Mouse (Mus musculus): Measurements from ENCODE around the gene Cgrrf1.

The Cgrrf1 gene

GRCm38 (mm10) chr14:46821873-46822716, 9.8 kb upstream of the Cgrrf1 start, which contains the start of gene Gmfb:
Gene Gmfb (minus strand): TSS chr14:46822242.
- CTCF ChIA-PET: no interaction called here

- CTCF ChIA-PET: interaction anchor here (1.3 kb wide), 1 partner anchor 40 kb away, joined by 3 read pairs; no protein-coding TSS in a partner anchor
Measured at GRCm38 (mm10) chr14:46823996-46824395, 7.9 kb upstream of the Cgrrf1 start.

GRCm38 (mm10) chr14:46827430-46827829, 4.5 kb upstream of the Cgrrf1 start:
- CTCF ChIA-PET: no interaction called here

GRCm38 (mm10) chr14:46831295-46831694, 630 bp upstream of the Cgrrf1 start:
- CTCF ChIA-PET: no interaction called here

GRCm38 (mm10) chr14:46832354-46833272, 688 bp downstream of the Cgrrf1 start:
- CTCF ChIA-PET: no interaction called here

GRCm38 (mm10) chr14:46839326-46839725, 7.4 kb downstream of the Cgrrf1 start:
- CTCF ChIA-PET: no interaction called here

GRCm38 (mm10) chr14:46845706-46846105, 13.8 kb downstream of the Cgrrf1 start:
- CTCF ChIA-PET: no interaction called here

GRCm38 (mm10) chr14:46848063-46848590, 16.2 kb downstream of the Cgrrf1 start:
- CTCF ChIA-PET: no interaction called here

GRCm38 (mm10) chr14:46848736-46849135, 16.8 kb downstream of the Cgrrf1 start:
- CTCF ChIA-PET: no interaction called here

- CTCF ChIA-PET: no interaction called here
Measured at GRCm38 (mm10) chr14:46849769-46850168, 17.8 kb downstream of the Cgrrf1 start.

- CTCF ChIA-PET: no interaction called here
Measured at GRCm38 (mm10) chr14:46853677-46854076, 21.8 kb downstream of the Cgrrf1 start.

GRCm38 (mm10) chr14:46862922-46863321, 31.0 kb downstream of the Cgrrf1 start:
- CTCF ChIA-PET: no interaction called here

GRCm38 (mm10) chr14:46880935-46881334, 49.0 kb downstream of the Cgrrf1 start:
- CTCF ChIA-PET: interaction anchor here (0.6 kb wide), 1 partner anchor 205 kb away, joined by 6 read pairs; no protein-coding TSS in a partner anchor

- CTCF ChIA-PET: no interaction called here
Measured at GRCm38 (mm10) chr14:46881581-46882430, 49.9 kb downstream of the Cgrrf1 start.

- CTCF ChIA-PET: no interaction called here
Measured at GRCm38 (mm10) chr14:46882431-46883067, 50.6 kb downstream of the Cgrrf1 start, which contains the start of gene Samd4. Gene Samd4 (plus strand): TSS chr14:46882854.

GRCm38 (mm10) chr14:46883068-46883870, 51.3 kb downstream of the Cgrrf1 start:
- CTCF ChIA-PET: no interaction called here

GRCm38 (mm10) chr14:46883871-46884441, 52.0 kb downstream of the Cgrrf1 start:
- CTCF ChIA-PET: no interaction called here

- CTCF ChIA-PET: interaction anchor here (0.7 kb wide), 1 partner anchor 204 kb away, joined by 7 read pairs; no protein-coding TSS in a partner anchor
Measured at GRCm38 (mm10) chr14:46884701-46885428, 52.9 kb downstream of the Cgrrf1 start.

GRCm38 (mm10) chr14:46885429-46885755, 53.5 kb downstream of the Cgrrf1 start:
- CTCF ChIA-PET: no interaction called here
